Mouse (Mus musculus) gastrocnemius, postnatal 36 days (tissue): Measurements from ENCODE around the gene Ccdc77. TPM values are rescaled to one million over a fixed set of nuclear protein-coding genes. Genes with fewer than 3 reads are reported as not detected.

ENCODE experiments used
- total RNA-seq, 2 experiments: library from RNA; stranded (reverse); gene quantifications; 2 replicates each; pipeline ENCODE4 v1.2.3; 2021

Ccdc77 gene
- total RNA-seq, 2 experiments from 2014 or later = 3.5 to 4.4 TPM

Other genes with a start within 250 kb of the Ccdc77 start
- not detected for gene D330020A13Rik, start 70.0 kb downstream of the Ccdc77 start, total RNA-seq
- 1 to 10 TPM in 1 of 2 experiments, under 1 TPM in 1; 0.99 to 1.7 TPM for gene B4galnt3, start 69.8 kb downstream of the Ccdc77 start, total RNA-seq
- gene Kdm5a, start 250 bp downstream of the Ccdc77 start, total RNA-seq = 10 to 100 TPM; 18.9 to 20.5 TPM
- 1 to 10 TPM; 1.7 TPM for gene Il17ra, start 98.9 kb upstream of the Ccdc77 start, total RNA-seq
- gene Tmem121b, start 129.4 kb upstream of the Ccdc77 start, total RNA-seq = not detected
- gene Hdhd5, start 166.9 kb upstream of the Ccdc77 start, total RNA-seq = 10 to 100 TPM; 23.5 to 27.8 TPM